Mouse (Mus musculus): ENCODE measurements around the gene 4930469K13Rik. TPM values are rescaled to one million over a fixed set of nuclear protein-coding genes. Genes with fewer than 3 reads are reported as not detected.

The 4930469K13Rik gene
- total RNA-seq, 2 experiments from 2014 or later, result not detected

DNA sequence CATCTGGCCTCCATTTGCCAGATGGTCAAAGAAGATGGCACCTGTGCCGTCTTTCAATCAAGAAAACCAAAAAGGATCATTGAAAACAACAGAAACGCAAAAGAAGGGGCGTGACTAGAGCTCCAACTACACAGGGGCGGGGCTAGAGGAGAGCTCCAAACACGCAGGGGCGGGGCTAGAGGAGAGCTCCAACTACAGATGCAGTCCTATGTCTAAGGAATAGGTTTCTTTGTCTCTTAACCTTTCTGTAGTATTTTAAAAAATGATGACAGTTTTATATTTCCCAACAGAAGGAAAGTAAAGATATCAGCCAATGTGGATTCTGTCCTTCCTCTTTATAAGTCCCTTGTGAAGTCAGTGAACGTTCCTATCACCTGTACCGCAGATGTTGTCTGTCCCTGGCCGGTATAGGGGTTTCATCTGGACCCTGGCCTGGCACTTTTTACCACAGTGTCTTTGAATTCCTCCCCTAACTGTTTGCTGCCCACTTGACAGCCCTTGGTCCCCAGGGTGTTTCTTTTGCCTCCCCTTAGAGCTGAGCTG is 153.5 kb downstream of the 4930469K13Rik start:
- DNase-seq (ENCODE audit: low spot score in 2 of 2), result no peak

DNA sequence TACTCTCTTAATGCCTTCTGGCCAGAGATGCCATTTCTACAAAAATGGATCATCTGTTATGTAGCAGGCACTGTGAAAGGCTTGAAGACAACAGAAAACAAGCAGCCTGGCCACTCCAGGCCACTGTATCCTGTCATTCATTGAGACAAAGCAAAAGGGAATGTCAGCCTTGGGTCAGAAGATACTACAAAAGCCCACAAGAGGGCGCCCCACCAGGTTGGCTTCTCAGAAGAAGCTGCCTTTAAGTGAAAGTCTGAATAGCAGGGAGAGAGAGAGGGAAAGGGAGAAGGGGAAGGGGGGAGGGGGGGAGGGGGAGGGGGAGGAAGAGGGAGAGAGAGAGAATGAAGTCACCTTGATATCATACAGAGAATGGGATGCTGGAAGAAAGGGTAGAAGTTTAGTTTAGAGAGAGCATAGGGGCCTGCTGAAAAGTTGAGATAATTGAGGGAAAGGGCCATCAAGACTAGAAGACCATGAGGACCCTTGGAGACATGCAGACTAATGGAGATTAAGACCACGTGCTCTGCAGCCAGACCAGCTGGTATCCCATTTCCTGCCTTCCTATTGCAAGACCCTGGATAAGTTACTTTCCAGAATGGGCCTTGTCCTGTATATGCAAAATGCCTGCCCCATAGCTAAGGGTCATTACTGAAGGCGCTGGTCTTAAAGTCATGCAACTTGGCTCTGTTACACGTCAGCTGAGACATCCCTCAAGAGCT is 154.1 kb downstream of the 4930469K13Rik start:
- peak; percentile 33 to 36 for DNase-seq (ENCODE audit: low spot score in 2 of 2)

- DNase-seq (ENCODE audit: low spot score in 2 of 2), result no peak
Observed at GRCm38 (mm10) chr11:33943565-33943964, 154.8 kb downstream of the 4930469K13Rik start.

- no peak for DNase-seq (ENCODE audit: low spot score in 2 of 2)
Observed at GRCm38 (mm10) chr11:33939456-33940113, 158.8 kb downstream of the 4930469K13Rik start.

- DNase-seq (ENCODE audit: low spot score in 2 of 2), result no peak
Observed at GRCm38 (mm10) chr11:33938561-33939274, 159.6 kb downstream of the 4930469K13Rik start.

DNA sequence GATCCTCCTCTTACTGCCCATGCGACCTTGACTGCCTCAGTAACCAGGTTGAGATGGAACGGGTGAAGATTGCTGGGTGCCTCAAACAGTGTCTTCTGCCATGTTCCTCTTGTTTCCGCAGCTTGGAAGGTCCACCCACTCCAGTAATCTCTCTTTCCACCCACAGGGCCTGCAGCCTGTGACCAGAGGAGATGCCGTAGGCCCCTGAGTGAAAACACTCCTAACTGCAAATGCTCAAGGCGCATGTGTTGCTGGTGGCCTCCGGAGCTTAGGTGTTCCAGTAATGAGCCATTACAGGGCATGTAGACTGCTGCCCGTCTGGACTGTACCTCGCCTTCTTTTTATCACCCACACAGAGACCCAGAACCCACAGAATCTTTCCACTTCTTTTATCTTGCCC is 160.7 kb downstream of the 4930469K13Rik start:
- no peak for DNase-seq (ENCODE audit: low spot score in 2 of 2)

GRCm38 (mm10) chr11:33934286-33934685 is 164.1 kb downstream of the 4930469K13Rik start:
- no peak for DNase-seq (ENCODE audit: low spot score in 2 of 2)

- DNase-seq (ENCODE audit: low spot score in 2 of 2), result no peak
Observed at GRCm38 (mm10) chr11:33932386-33933111, 165.8 kb downstream of the 4930469K13Rik start.

- DNase-seq (ENCODE audit: low spot score in 2 of 2), result no peak
Observed at GRCm38 (mm10) chr11:33931836-33932385, 166.4 kb downstream of the 4930469K13Rik start.

DNA sequence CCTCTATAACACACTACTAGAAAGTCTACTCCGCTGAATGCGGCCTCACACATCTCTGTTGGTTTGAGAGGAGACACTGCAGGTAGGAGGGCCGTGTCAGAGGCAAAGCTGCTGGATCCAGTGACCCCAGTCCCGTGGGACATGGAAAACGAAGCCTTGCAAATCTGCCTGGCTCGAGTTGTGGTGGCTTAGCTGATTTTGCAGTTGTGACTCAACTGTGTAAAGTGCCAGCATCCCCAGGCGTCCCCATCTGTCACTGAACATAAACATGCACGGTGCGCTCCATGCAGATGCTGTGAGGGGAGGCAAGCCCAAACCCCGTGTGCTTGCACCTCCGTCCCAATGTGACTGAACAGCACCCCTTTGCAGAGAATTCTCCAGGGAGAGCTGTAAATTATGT is 168.9 kb downstream of the 4930469K13Rik start:
- no peak for DNase-seq (ENCODE audit: low spot score in 2 of 2)

DNA sequence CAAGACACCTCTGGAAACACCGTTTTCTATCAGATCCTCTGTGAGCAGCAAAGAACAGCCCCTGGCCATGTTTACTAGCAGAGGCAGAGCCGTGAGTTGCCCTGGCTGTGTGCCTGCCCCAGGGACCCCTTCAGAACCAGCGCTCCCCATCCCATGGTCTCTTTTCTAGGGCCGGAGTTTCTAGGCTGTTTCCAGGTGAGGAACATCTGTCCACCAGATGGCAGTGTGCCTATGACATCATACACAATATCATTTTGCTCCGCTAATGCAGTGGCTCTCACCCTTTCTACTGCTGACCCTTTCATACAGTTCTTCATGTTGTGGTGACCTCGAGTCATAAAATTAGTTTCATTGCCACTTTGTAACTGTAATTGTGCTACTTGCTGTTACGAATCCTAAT is 169.7 kb downstream of the 4930469K13Rik start:
- peak in 1 of 2 experiments; percentile 36 for DNase-seq (ENCODE audit: low spot score in 2 of 2)

DNA sequence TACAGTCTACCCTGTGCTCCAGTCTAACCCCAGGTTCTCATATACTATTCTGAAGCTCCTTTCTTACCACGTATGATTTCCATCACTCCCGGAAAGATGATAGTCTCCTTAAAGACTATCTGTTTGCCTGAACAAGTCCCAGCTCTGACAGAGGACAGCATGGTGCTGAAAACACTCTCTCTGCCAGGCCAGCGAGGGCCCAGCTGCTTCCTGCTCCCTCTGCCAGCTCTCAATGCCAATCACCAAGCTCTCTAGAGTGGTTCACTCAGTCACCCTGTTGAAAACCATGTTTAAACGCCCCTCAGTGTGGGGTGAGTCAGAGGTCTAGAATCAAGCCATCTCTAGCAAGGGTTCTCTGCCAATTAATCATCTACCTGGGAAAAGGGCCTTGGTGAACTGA is 170.5 kb downstream of the 4930469K13Rik start:
- DNase-seq (ENCODE audit: low spot score in 2 of 2), result peak; percentile 55 to 61

DNA sequence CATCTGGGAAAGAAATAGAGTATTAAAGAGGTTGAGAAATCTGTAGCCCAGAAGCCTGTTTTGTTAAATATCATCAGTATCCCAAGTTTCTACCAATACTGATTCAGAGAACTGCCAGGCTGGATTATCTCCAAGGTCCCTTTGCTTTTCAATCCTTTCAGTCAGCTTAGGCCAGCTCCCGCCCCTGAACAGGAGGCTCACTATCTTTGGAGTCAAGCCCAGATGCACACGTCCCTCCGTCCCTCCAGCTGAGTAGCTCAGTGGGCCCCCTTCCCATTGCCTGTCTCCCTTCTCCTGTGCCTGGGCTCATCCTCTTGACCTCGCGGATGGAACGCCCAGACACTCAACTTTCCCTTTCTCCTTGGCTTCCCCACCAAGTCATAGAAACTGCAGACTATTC is 171.0 kb downstream of the 4930469K13Rik start:
- no peak for DNase-seq (ENCODE audit: low spot score in 2 of 2)

GRCm38 (mm10) chr11:33926551-33926950 is 171.8 kb downstream of the 4930469K13Rik start:
- DNase-seq (ENCODE audit: low spot score in 2 of 2), result no peak

- no peak for DNase-seq (ENCODE audit: low spot score in 2 of 2)
Observed at GRCm38 (mm10) chr11:33925778-33926177, 172.6 kb downstream of the 4930469K13Rik start.

Other genes with a start within 250 kb of the 4930469K13Rik start
- under 1 TPM; 0.27 to 0.33 TPM for gene Kcnmb1, start 135.5 kb downstream of the 4930469K13Rik start, total RNA-seq (2021)
- 10 to 100 TPM; 35.5 to 42.1 TPM for gene Kcnip1, start 105.4 kb downstream of the 4930469K13Rik start, total RNA-seq (2021)
- gene Lcp2, start 51.6 kb downstream of the 4930469K13Rik start, total RNA-seq (2021), result 1 to 10 TPM; 5.9 to 7.2 TPM
- not detected for gene Foxi1, start 109.5 kb upstream of the 4930469K13Rik start, total RNA-seq (2021)
- gene Fam196b, start 216.3 kb upstream of the 4930469K13Rik start, total RNA-seq (2021), result 1 to 10 TPM in 1 of 2 experiments, under 1 TPM in 1; 0.87 to 1.2 TPM

All from layer of hippocampus, postnatal 10 days (tissue).